Mouse (Mus musculus): ENCODE measurements around the gene Msh5. TPM values are rescaled to one million over a fixed set of nuclear protein-coding genes. Genes with fewer than 3 reads are reported as not detected.

Msh5 gene
- total RNA-seq, 2 experiments from 2014 or later = 0.91 to 1.4 TPM

DNA sequence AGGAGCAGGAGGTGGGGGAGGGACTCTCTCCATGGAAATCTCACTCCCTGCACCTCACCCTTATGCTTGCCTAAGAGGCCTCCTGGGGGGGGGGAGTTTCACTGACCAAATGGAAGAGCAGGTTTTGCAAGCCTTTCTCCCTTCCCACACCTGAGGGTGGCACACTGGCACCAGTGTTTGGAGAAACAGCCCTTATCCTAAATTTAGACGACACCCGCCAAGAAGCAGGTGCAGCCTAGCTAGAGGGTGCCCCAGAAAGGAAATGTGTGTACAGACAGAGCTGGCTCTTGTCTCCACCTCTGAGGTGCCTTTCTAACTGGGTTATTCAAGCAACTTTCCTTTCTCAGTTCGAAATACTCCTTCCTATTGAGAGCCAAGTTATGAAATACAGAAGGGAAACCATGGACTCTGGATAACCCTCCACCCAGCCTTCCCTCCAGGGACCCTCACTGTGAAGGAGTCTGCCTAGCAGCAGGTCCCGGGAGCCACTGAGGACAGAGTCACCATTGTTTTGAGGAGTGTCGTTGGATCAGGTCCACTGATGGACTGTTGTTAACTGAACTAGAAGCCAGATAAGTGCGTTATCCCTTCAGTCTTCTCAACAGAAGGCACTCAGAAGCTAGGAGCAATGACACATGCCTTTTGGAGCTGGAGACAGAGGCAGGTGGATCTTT is 24.1 kb upstream of the Msh5 start:
- DNase-seq (ENCODE audit: low spot score in 2 of 2) = no peak

DNA sequence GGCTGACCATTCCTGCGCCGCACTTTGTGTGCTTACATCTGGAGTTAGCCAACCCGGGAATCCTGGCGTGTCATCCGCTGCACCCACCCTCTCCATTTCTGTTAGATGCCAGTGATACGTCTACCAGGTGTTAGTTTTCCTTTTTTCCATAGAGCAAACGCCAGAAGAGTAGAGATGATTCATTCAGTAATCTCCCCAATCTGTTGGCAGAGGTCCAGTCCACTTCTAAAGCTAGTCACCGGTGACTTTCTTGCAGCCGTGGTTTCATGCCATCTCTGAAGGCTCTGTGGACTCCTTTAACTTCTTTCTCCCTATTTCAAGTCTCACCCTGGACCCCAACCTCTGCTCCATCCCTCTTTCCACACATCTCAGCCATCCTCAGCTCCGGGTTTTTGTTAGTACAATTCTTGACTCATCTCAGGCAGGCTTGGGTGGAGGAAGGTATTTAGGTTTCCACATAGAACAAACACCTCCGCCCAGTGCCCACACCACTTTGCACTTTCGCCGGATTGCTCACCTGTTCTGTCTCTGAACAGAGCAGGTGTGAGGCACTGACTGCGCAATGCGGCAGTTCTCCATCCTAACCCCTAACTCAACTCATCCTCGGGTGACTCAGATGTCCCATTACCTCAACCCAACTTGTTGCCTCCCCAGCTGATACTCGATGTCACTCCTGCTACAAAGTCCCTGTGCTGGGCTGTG is 21.8 kb upstream of the Msh5 start:
- DNase-seq (ENCODE audit: low spot score in 2 of 2) = no peak

DNA sequence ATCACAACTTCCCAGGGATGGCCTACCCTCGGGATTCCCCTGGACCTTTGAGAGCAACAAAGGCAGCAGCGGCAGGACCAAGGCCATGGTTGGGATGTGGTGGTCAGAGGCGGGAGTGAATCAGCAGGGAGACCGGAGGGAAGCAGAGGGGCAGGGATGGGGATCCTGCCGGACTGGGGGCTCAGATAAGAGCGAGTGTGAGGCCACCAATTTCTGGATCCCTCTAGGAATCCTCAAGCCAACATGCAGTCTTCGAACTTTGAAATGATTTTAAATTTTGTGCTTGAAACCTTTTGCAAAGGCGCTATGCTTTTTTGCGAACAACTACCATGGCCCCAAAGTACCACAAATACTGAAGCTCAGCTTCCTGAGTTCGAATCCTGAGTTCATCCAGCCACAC is 19.5 kb upstream of the Msh5 start, which contains the start of gene Mpig6b:
Gene Mpig6b (minus strand): TSS at position 101 of the 400 bp plus-strand sequence.
- DNase-seq (ENCODE audit: low spot score in 2 of 2) = no peak

DNA sequence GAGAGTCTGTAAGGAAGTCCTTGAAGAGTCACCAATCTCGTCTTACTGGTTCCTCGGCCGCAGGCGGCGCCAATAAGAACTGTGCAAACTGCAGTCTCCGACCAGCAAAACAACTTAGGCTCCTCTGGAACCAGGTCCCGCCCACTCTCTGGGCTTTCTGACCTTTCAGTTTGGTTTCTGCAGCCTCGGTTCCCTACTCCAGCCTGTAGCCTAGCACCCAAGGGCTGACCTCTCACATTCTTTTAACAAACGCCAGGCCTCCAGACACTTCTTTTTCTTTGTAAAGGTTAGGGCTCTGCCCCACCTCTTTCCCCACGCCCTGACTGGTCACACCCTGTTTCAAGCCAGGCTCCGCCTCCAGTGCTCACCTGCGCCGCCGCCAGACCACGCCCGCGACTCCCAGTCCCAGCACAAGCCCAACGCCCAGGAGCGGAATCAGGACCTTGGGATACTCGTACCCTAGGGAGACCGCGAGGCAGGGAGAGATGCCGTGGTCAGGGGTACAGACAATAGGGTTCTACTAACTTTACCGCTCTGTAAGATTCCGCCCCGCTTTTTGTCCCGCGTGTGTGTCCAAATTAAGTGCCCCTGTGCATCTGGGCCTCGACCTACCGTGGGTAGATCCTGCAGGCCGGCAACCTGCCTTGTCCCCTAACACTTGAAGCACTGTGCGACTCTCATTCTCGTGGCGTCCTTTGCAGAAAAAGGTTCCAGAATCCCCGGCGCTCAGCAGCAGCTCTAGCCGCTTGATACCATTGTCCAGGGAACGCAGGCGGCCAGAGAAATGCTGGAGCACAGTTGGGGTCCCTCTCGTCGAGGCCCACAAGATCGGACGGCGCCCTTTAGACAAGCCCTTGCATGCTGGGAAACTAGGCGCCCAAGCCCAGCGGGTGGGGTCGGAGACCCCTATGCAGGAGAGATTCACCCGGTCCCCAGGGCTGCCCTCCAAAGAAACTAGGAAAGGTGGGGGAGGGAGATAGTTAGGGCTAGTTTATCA is 18.7 kb upstream of the Msh5 start, which contains the start of gene Ly6g6c:
Gene Ly6g6c (plus strand): TSS at position 438 of the 997 bp plus-strand sequence.
- DNase-seq (ENCODE audit: low spot score in 2 of 2) = no peak

DNA sequence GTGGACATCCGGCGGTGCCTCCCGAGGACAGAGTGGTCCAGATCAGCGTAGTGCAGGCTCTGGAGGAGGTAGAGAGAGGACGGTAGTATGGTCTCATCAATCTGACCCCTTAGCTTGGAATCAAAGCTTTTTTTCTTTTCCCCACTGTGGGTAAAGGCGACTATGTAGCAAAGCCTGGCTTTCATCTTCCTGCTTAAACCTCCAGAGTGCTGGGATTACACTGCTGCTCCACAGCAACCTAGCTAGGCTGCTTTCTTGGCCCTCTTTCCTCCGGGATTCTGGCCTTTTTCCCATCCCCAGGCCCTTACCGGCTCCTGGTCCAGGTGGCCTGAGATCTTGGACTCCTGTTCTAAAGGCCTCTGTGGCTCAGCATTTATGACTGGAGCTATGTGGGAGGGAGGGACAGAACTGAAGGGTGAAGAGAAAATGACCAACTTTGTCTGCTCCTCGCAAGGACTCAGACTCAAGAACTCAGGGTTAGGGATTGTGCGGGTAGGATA is 17.9 kb upstream of the Msh5 start:
- DNase-seq (ENCODE audit: low spot score in 2 of 2) = no peak

DNA sequence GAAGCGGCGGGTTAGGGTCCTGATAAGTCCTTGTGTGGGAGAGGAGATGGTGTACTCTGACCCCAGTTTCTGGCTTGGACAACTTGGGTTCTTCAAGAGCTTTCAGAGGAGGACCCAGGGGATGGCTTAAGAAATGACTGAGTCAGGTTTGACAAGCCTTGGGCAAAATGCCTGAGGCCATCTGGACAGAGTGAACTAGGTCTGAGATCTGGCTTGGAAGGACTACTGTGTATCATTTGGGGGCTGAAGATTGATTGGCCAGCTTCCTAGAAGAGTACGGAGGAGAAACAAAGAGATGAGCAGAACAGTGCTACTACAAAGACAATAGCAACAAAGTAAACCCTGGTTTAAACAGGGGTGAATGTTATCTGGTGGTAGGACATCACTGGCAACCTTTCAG is 16.9 kb upstream of the Msh5 start:
- DNase-seq (ENCODE audit: low spot score in 2 of 2) = no peak

DNA sequence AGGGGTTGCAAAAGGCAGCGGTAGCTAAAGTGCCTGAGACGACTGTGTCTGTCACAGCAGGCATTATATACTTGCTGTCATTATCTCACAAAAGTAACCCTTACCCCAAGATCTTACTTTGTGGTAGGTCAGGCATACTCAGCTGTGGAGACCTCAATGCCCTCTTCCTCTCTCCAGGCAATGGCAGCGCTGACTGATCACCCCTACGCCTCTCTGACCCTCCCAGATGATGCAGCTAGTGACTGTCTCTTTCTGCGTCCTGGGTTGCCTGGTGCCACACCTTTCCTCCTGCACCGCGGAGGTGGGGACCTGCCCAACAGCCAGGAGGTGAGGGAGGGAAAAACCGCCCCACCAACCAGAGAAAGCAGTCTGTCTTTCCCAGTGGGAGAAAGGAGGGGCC is 14.8 kb upstream of the Msh5 start:
- DNase-seq (ENCODE audit: low spot score in 2 of 2) = no peak

DNA sequence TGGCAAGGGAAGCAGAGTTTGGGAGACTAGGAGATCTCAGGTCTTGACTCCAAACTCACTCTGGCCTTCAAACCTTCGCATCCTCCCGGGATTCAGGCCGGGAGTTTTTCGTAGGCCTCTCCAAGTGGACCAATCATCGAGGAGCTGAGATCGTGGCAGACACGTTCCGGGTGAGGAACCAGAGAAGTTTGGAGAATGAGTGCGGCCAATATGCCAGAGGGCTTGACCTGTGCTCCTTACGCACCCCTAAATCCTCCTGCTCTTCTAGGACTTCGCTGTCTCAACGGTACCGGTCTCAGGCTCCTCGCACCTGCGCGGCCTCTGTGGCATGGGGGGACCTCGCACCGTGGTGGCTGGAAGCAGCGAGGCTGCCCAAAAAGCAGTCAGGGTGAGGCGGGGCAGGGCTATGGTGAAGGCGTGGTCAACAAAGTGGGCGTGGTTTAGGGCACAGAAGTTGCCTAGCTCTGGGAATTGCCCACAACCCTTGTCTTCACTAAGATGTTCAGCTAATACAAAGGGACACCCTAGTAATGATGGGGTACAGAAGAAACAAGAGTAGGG is 14.3 kb upstream of the Msh5 start:
- DNase-seq (ENCODE audit: low spot score in 2 of 2) = no peak

DNA sequence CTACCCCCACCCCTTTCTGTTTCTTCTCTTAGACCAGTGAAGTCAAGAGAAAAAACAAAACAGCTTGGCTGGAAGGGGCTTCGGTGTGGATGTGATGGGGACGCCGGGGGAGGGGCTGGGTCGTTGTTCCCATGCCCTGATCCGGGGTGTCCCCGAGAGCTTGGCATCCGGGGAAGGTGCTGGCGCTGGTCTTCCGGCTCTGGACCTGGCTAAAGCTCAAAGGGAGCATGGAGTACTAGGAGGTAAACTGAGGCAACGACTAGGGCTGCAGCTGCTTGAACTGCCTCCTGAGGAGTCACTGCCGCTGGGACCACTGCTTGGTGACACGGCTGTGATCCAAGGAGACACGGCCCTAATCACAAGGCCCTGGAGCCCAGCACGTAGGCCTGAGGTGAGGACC is 13.5 kb upstream of the Msh5 start:
- DNase-seq (ENCODE audit: low spot score in 2 of 2) = no peak

DNA sequence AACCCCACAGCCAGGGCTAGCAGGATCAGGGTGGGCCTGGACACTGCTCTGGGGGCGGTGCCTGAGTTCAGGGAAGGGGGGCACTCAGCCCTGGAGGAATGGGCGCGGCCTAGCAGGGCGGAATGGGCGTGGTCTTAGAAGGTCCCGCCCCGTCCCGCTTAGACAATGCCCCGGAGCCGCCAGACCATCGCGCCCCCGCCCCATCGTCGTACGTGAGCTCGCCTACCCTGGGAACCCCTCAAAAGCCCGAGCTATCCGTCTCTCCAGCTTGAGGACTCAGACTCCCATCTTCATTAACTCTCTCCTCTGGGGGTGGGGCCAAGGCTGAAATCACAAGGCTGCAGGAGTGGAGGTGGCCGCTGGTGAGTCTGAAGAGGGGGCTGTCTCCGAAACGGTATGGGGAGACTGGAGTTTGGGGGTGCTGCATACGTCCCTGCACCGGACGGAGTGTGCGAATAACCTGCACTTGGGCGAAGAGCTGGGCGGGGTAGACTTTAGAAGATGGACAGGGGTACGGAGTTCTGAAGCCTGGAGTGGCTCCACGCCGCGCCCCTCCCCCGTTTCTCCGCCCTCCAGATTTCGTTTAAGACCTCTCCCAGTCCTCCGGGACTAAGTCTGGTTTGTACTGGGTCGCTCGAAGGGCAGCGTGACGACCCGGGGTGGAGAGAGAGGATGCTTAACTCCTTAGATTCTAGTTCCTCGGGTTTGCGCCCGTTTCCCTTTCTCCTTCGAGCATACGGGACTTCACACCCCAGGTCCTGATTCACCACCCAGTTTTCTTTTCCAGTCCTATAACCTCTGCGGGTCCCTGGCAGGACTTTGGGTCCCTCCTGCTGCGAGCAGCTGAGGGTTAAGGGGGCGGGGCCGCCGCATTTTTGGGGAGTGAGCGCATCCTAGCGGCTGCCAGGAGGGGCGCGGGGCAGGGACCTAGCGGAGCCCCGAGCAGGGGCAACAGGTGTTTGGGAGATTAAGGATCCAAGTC is 12.7 kb upstream of the Msh5 start, which contains the start of gene Ddah2:
Gene Ddah2 (plus strand): TSS at position 125 of the 982 bp plus-strand sequence.
- peak; percentile 87 to 91 for DNase-seq (ENCODE audit: low spot score in 2 of 2)

DNA sequence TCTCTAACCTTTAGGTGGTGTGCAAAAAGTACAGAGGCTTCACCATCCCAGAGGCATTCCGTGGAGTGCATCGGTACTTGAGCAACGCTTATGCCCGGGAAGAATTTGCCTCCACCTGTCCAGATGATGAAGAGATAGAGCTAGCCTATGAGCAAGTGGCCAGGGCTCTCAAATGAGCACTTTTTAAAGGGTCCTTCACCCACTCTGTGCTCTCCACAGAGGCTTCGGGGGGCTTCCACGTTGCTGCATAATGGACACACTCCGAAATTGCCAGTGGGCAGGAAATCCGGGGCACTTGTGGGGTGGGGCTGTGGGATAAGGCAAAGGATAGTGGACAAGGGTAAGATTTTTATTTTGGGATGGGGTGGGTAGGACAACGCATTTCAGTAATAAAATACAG is 11.8 kb upstream of the Msh5 start:
- no peak for DNase-seq (ENCODE audit: low spot score in 2 of 2)

DNA sequence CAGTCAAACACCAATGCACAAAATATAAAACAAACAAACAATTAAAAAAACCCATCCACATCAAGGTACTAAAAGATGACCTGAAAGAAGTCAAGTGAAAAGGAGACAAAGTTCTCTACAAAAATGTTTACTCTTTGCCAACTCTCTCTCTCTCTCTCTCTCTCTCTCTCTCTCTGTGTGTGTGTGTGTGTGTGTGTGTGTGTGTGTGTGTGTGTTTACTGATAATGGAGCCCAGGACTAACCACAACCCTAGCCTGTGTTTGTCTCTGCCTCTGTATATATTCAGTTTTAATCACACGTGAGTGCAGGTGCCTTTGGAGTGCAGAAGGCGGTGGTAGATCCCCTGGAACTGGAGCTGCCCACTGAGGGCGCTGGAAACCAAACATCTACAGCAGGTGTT is 10.5 kb upstream of the Msh5 start:
- DNase-seq (ENCODE audit: low spot score in 2 of 2) = no peak

DNA sequence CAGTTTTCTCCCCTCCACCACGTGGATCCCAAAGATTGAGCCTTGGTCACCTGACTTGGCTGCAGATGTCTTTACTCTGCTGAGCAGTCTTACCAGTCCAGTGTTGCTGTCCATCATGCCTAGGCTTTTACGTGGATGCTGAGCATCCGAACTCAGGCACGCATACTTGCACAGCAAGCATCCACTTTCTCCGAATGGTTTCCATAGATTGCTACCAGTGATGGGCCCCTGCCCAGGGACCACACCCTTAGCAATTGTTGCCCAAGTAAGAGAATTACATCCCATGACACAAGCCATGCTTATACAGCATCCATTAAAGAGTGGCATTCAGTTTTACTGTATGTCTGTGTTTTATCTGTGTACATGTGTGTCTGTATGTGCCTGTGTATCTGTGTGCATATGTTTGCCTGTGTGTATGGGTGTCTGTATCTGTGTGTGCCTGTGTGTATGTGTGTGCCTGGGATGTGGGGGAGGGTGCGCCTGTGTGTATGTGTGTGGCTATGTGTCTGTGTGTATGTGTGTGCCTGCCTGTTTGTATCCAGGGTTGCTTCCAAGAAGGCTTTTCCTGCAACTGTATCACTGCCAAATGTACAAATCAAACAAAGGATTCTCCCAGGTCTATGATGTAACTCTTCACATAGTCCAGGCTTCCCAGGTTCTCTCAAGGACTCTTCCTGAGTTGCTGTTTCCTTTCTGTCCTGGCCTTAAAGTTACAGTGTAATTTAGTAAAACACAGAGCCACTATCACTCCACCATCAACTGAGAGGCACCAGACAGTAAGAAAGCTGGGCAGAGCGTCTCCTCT is 9.3 kb upstream of the Msh5 start:
- no peak for DNase-seq (ENCODE audit: low spot score in 2 of 2)

DNA sequence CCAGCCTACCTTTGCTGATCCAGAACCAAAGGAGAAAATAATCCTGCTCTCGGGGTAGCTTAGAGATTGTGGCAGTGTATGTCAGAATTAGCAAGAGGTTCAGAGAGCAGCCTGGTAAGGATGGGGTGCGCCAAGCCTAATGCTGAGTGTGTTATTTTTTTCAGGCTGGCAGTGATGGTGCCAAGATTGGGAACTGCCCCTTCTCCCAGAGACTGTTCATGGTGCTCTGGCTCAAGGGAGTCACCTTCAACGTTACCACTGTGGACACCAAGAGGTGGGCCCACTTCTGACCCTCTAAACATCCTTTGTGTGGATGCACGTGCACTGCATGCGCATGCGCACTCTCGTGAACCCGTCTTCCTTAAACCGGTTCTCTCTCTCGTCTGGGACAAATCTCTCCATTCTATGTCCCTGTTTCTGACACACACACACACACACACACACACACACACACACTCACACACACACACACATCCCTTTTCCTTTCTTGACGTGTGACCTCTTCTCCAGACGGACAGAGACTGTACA is 5.8 kb upstream of the Msh5 start:
- no peak for DNase-seq (ENCODE audit: low spot score in 2 of 2)

DNA sequence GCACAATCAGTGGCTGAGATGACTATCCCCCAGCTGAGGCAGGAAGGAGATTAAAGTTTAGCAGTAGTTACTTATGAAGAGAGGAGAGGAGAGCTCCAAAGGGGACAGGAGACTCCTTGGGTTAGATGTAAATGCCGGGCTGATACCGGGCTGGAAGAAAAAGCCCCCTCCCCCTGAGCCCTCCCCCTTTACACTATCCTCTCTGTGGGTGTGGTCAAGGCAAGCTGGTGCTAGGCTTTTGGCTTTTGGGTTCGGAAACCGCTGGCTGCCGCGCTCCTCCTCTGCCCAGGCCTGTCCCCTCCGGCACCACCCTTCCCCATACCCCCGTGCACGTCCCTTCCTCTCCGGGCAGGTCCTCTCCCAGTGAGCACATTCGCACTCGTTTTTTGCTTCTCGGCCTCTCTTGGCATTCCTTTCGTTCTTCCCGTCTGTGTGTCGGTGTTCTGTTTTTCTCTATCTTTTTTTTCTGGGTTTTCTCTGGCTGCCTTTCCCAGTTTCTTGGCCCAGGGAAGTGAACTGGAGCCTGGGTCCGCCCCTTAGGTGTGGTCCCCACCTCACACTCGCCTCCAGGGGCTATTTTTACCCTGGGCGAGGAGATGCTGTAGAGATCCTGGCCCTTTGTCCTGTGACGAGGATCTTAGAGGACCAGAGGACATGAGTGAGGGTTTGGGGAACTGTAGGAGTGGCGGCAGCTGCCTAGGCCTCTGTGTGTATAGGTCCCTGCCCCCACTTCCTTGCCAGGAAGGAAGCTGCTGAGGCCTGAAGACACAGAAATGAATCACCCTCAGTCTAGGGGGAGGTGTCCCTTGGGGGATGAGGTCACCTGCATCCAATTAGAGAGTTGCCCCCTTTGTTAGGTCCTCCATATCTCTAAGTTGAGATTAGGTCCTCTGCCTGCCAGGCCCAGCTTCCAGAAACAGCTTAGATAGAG is 4.9 kb upstream of the Msh5 start:
- peak; percentile 37 to 46 for DNase-seq (ENCODE audit: low spot score in 2 of 2)

DNA sequence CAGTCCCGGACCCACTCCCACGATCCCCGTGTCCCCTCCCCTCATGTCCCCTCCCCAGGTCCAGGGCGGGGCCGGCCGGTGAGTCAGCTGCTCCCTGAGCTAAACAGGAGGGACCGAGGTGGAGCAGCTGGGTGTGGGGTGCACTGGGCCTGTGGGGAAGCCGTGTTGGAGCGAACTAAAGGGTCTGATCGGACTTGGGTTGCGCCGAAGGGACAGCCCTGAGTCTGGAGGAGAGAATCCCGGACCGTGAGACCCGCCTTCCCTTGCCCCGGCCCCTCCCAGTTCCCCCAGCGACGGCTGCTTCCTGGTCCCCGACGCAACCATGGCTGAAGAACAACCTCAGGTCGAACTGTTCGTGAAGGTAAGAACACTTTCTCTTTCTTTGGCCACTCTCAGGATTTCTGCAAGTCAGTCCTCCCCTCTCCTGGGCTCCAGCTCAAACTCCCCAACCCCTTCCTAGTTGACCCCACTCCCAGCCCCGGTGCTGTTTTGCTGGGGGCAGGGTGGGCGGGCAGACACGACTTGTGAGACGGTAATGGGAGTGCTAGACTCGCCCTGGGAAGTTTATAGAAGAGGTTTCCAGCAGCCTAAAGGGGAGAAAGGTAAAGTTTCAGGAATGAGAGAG is 3.7 kb upstream of the Msh5 start:
- peak; percentile 28 to 47 for DNase-seq (ENCODE audit: low spot score in 2 of 2)

DNA sequence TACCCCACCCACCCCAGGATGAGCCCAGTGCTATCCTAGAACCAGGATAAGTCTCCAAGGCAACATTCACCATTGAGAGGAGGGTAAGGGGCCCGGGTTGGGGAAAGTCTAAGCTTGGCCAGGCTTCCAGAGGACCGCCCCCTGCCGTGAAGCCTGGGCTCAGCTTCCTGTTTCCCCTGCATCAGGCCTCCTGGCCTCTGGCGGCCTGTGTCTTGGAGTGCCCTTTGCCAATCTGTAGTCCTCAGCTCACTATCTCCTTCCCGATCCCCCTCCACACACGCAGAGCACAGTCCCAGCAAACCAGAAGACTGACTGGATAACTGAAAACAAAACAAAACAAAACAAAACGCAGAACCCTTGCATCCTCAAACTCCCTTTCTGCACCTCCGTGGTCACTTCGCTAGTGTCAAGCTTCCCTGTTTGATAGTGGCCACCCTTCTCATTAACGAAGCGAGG is 3.0 kb upstream of the Msh5 start, which contains the start of gene Clic1:
Gene Clic1 (plus strand): TSS at position 406 of the 456 bp plus-strand sequence.
- peak in 1 of 2 experiments; percentile 33 for DNase-seq (ENCODE audit: low spot score in 2 of 2)
